Mouse (Mus musculus) bone marrow, adult 2 months (tissue): ENCODE data around the gene Fancg. TPM values are rescaled to one million over a fixed set of nuclear protein-coding genes. Genes with fewer than 3 reads are reported as not detected.

Experiments used
- H3K27ac ChIP-seq: fragments of 200-500 bp; 2 replicates; pipeline ENCODE4 v1.5.1; 2012; ENCODE audit warnings: low read depth, mild to moderate bottlenecking, control low read depth, inconsistent platforms, low read length; ENCODE audit not compliant: control insufficient read depth, poor library complexity, insufficient read depth
- H3K4me1 ChIP-seq: fragments of 200-500 bp; 2 replicates; pipeline ENCODE4 v1.6.1; 2011; ENCODE audit warnings: low read length; ENCODE audit not compliant: control insufficient read depth, insufficient read depth
- H3K4me3 ChIP-seq: fragments of 200-500 bp; replicated peaks from 2 replicates; pipeline ENCODE3; 2011; ENCODE audit warnings: mild to moderate bottlenecking, low read depth, low read length, control low read depth; ENCODE audit not compliant: control insufficient read depth
- CTCF ChIP-seq: fragments of 200-500 bp; IDR thresholded peaks from 2 replicates; pipeline ENCODE4 v1.5.1; 2011; ENCODE audit warnings: low read length, control low read depth; ENCODE audit not compliant: control insufficient read depth, insufficient read depth
- POLR2A ChIP-seq: fragments of 200-500 bp; IDR thresholded peaks from 2 replicates; pipeline ENCODE4 v1.6.1; 2011; ENCODE audit warnings: low read depth, mild to moderate bottlenecking, control low read depth, low read length, borderline replicate concordance; ENCODE audit not compliant: control insufficient read depth
- WGBS: fragments of 180-500 bp; shearing (Covaris S2); methylation state at CpG from one replicate; pipeline ENCODE4 v1.1.7; 2018; 5-methylcytosine and 5-hydroxymethylcytosine counted together
- polyA plus RNA-seq: library from polyadenylated mRNA; stranded (reverse); fragments of >200 nt; gene quantifications from 2 replicates; pipeline ENCODE4 v1.2.4, GENCODE M21; 2011; ENCODE audit warnings: low replicate concordance; ENCODE audit not compliant: missing spikeins, insufficient read depth, insufficient read length

Gene Fancg
- 12.8 and 19.0 TPM in 2 replicates for polyA plus RNA-seq

DNA sequence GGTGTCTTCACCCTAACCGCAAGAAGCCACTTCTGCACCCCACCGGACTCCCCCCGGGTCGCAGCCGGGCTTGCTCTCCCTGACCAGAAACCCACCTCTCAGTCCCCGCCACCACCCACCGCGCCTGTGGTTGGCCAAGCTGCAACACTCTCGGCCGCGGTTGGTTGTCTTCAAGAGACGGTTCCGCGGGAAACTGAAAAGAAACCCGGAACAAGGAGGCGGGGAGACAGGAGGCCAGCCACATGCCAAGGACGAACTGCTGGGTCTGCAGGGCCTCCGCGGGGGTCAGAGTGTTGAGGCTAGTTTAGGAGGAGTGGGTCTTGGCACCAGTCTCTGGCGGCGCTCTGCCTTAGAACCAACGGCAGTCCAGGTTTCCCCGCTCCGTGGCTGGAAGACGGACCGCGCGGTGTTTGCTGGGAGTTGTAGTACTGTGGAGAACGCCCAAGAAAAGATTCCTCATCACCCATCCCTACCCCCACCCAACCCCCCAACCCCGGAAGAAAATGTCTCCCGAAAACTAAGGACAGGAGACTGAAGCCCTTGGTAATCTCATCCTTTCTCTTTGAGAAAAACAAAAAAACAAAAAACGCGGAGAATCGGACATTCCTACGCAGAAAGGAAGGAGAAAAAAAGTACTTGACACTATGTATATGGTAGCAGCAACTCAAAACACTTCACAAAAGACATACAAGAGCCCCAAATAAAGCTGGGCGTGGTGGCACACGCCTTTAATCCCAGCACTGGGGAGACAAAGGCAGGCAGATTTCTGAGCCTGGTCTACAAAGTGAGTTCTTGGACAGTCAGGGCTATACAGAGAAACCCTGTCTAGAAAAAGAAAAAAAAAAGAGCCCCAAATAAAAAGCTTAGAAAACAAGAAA, at the start of gene Fancg:
Fancg (minus strand) TSS at position 346 of the 878 bp plus-strand sequence.
- Histone ChIP-seq H3K4me1 (no peaks in the 10 kb centered on the region; the same call in 1 of the 2 replicates), H3K4me3 (peak within 1 kb of the TSS; percentile 99), H3K27ac (peak within 1 kb of the TSS; percentile 55)
- no peak for TF ChIP-seq CTCF
- peak; percentile 41; the same call in 1 of the 2 replicates for TF ChIP-seq POLR2A
- under 1% methylated on average over 37 of the region's 37 CpGs for WGBS

GRCm38 (mm10) chr4:43059697-43060096, 49.4 kb upstream of the Fancg start:
- H3K27ac ChIP-seq, result no peak overlapping the region
- 23% methylated on average over 3 of the region's 3 CpGs for WGBS
- H3K4me1 ChIP-seq, result no peaks in the 10 kb centered on the region
- no peak for TF ChIP-seq CTCF
- TF ChIP-seq POLR2A, result no peak
- no peak overlapping the region for H3K4me3 ChIP-seq

DNA sequence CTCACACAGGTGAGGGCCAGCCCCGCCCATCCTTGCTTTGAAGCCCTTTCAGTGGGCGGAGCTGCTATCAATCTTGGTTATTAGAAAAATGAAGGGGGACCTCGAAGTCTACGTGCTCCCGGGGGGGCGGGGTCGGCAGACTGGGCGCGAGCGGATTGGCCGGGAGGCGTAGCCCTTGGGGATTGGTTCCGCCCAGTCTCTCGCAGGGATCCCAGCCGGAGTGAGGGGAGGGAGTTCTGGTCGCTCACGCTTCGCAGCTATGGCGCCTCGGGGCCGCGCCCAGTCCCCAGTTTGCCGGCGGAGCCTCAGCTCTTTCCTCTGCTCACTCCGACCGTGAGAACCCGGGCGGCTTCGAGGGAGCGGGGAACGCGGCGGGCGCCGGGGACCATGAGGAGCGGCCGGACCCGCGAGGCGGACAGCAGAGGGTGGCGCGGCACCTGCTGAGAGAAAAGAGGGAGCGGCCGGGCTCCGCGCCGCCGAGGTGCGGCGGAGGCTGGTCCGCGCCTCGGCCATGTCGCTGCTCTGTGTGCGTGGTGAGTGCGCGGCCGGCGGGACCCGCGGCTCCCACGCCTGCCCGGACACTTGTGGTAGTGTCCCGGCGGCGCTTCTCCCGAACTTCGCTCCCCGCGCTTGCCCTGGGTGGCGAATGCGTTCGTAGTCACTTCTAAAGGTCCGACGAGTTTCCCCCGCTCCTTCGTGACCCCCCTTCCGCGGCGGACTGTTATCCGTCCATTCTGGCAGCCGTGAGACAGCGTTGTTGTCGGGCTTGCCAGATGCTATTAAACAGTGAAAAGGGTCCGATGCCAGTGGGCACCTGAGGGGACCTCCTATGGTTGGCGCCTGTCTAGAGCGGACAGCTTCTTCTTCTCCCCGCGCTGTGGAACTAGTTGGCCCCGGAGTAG, 48.7 kb upstream of the Fancg start, which contains the start of gene Unc13b:
Unc13b (plus strand) TSS at position 201 of the 902 bp plus-strand sequence.
- Histone ChIP-seq H3K4me1 (no peaks in the 10 kb centered on the region), H3K4me3 (peak within 1 kb of the TSS; percentile 12), H3K27ac (no peak within 1 kb of the TSS)
- TF ChIP-seq POLR2A (no peak), CTCF (no peak)
- 1% methylated on average over 89 of the region's 90 CpGs for WGBS

- 26% methylated on average over 8 of the region's 8 CpGs for WGBS
- H3K27ac ChIP-seq, result no peak overlapping the region
- TF ChIP-seq POLR2A (no peak), CTCF (no peak)
- H3K4me3 ChIP-seq, result no peak overlapping the region
- no peaks in the 10 kb centered on the region for H3K4me1 ChIP-seq
Observed at GRCm38 (mm10) chr4:43058392-43058752, 48.1 kb upstream of the Fancg start.

GRCm38 (mm10) chr4:43057654-43058053, 47.3 kb upstream of the Fancg start:
- H3K4me1 ChIP-seq, result no peaks in the 10 kb centered on the region
- no peak for TF ChIP-seq POLR2A
- TF ChIP-seq CTCF, result no peak
- 79% methylated on average over 5 of the region's 5 CpGs for WGBS
- no peak overlapping the region for H3K4me3 ChIP-seq
- H3K27ac ChIP-seq, result no peak overlapping the region

DNA sequence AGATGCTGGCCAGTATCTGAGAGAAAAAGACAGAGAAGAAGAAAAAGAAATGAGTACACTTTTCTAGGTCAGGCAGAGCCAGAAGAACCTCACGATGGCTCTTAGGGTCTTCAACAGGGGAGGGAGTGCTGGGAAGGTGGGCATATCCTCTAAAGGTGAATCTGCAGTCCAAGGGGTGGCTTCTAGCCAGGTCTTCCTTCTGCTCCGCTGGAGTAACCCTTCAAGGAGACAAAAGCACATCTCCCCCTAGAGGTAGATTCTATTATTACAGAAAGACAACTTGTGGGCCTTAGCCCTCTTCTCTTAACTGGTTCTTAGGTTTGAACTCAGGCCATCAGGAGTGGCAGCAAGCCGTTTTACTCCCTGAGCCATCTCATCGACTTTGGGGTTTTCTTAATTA, 42.3 kb upstream of the Fancg start:
- TF ChIP-seq POLR2A (no peak), CTCF (peak; percentile 36; the same call in 1 of the 2 replicates)
- WGBS, result 6% methylated on average over 4 of the region's 4 CpGs

DNA sequence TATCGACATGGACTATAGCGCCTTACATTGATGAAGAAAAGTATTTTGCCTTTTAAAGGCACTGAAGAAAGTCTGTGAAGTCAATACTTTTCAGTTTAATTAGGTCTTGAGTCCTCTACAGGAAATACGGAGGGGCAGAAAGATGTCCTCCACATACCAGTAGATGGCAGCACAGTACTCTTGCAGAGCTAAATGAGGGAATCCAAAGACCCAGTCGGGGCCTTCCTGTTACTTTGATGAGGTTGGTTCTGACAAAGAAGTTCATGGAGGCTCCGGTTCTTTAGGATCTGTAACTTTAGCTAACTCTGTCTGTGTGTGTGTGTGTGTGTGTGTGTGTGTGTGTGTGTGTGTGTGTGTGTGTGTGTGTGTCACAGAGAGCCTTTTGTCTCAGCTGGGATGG, 36.9 kb upstream of the Fancg start:
- H3K4me3 ChIP-seq, result no peak overlapping the region
- TF ChIP-seq CTCF, result peak; percentile 19; the same call in 1 of the 2 replicates
- no peak for TF ChIP-seq POLR2A
- no peaks in the 10 kb centered on the region; the same call in 1 of the 2 replicates for H3K4me1 ChIP-seq
- WGBS, result 3% methylated on average over 5 of the region's 5 CpGs
- no peak overlapping the region for H3K27ac ChIP-seq

More for the DNA sequence above, 42.3 kb upstream of the Fancg start:
- Histone ChIP-seq H3K4me1 (no peaks in the 10 kb centered on the region), H3K4me3 (no peak overlapping the region), H3K27ac (no peak overlapping the region)
